Mouse (Mus musculus) neural tube, embryonic 11.5 days (tissue): ENCODE data around the gene Fut11. TPM values are rescaled to one million over a fixed set of nuclear protein-coding genes. Genes with fewer than 3 reads are reported as not detected.

Experiments
- ATAC-seq: fragments of 200-750 bp; cut with Nextera tagmentation; 2 replicates; pipeline ENCODE4 v1.8.0; 2017; ENCODE audit warnings: moderate number of reproducible peaks, mild to moderate bottlenecking, moderate TSS enrichment, moderate library complexity; ENCODE audit not compliant: insufficient read depth, low FRiP score, low TSS enrichment
- DNase-seq: peaks from one replicate; pipeline ENCODE4 v3.0.0-alpha.2; 2015; ENCODE audit warnings: low spot score
- H3K27ac ChIP-seq: fragments of 300-500 bp; sonication (generic); 2 replicates; pipeline ENCODE4 v1.5.1; 2014; ENCODE audit warnings: low read depth, mild to moderate bottlenecking, low read length
- H3K27me3 ChIP-seq: fragments of 300-500 bp; sonication (generic); 2 replicates; pipeline ENCODE4 v1.6.1; 2014; ENCODE audit warnings: mild to moderate bottlenecking, low read length, mixed read lengths; ENCODE audit not compliant: control insufficient read depth, insufficient read depth
- H3K36me3 ChIP-seq: fragments of 300-500 bp; sonication (generic); 2 replicates; pipeline ENCODE4 v1.6.1; 2014; ENCODE audit warnings: mild to moderate bottlenecking, low read length, moderate library complexity, mixed read lengths; ENCODE audit not compliant: control insufficient read depth, insufficient read depth
- H3K4me1 ChIP-seq: fragments of 300-500 bp; sonication (generic); 2 replicates; pipeline ENCODE4 v1.6.1; 2014; ENCODE audit warnings: low read length, mixed read lengths; ENCODE audit not compliant: control insufficient read depth, insufficient read depth
- H3K4me2 ChIP-seq: fragments of 300-500 bp; sonication (generic); 2 replicates; pipeline ENCODE4 v1.6.1; 2014; ENCODE audit warnings: low read depth, mild to moderate bottlenecking, moderate library complexity
- H3K4me3 ChIP-seq: fragments of 300-500 bp; sonication (generic); 2 replicates; pipeline ENCODE4 v1.5.1; 2014; ENCODE audit warnings: low read depth, low read length
- H3K9ac ChIP-seq: fragments of 300-500 bp; sonication (generic); 2 replicates; pipeline ENCODE4 v1.6.1; 2014; ENCODE audit warnings: mild to moderate bottlenecking, low read length
- H3K9me3 ChIP-seq: fragments of 300-500 bp; sonication (generic); 2 replicates; pipeline ENCODE4 v1.6.1; 2016; ENCODE audit warnings: low read length; ENCODE audit not compliant: control insufficient read depth
- WGBS: fragments of 180-500 bp; shearing (Covaris S2); extraction: QIAGEN DNeasy Blood & Tissue Kit; methylation state at CpG from one replicate; pipeline ENCODE4 v1.1.7; 2014; 5-methylcytosine and 5-hydroxymethylcytosine counted together
- microRNA-seq: library from miRNA; unstranded; fragments of <30 nt; microRNA quantifications from one replicate; pipeline ENCODE4, GENCODE M21; 2016
- polyA plus RNA-seq: library from polyadenylated mRNA; unstranded; fragments of >200 nt; fragmentation: Nextera tagmentation; extraction: Ambion mirVana; gene quantifications from 2 replicates; pipeline ENCODE4 v1.2.1, GENCODE M21; 2014

The Fut11 gene
- polyA plus RNA-seq, 1 experiment from 2014 or later: 22.6 TPM

- Histone ChIP-seq H3K4me1 (no peaks in the 10 kb centered on the region), H3K36me3 (0 out of 2 replicates have a peak, but pooled peaks cover 3% of the 10 kb centered on the region), H3K27ac (no peak overlapping the region), H3K9ac (no peak overlapping the region), H3K27me3 (no peaks in the 10 kb centered on the region), H3K4me2 (no peak overlapping the region), H3K9me3 (no peaks in the 10 kb centered on the region), H3K4me3 (no peak overlapping the region)
- no peak for DNase-seq
- WGBS: 82% methylated on average over 4 of the region's 4 CpGs
- ATAC-seq: no peak
Measured at GRCm38 (mm10) chr14:20748388-20748787, 53.6 kb downstream of the Fut11 start.

- Histone ChIP-seq H3K4me3 (no peak overlapping the region), H3K27me3 (no peaks in the 10 kb centered on the region), H3K9me3 (no peaks in the 10 kb centered on the region), H3K27ac (no peak overlapping the region), H3K36me3 (0 out of 2 replicates have a peak, but pooled peaks cover 2% of the 10 kb centered on the region), H3K4me1 (no peaks in the 10 kb centered on the region), H3K9ac (no peak overlapping the region), H3K4me2 (no peak overlapping the region)
- ATAC-seq (no peak), DNase-seq (no peak)
- 85% methylated on average over 4 of the region's 4 CpGs for WGBS
Measured at GRCm38 (mm10) chr14:20749494-20750051, 54.8 kb downstream of the Fut11 start.

GRCm38 (mm10) chr14:20750503-20750902, 55.7 kb downstream of the Fut11 start:
- no peak for ATAC-seq

More at GRCm38 (mm10) chr14:20750503-20750902, 55.7 kb downstream of the Fut11 start:
- H3K4me1 ChIP-seq: no peaks in the 10 kb centered on the region
- H3K27me3 ChIP-seq: no peaks in the 10 kb centered on the region
- no peak overlapping the region for H3K4me2 ChIP-seq
- no peak overlapping the region for H3K4me3 ChIP-seq
- no peak overlapping the region for H3K27ac ChIP-seq
- no peaks in the 10 kb centered on the region for H3K9me3 ChIP-seq
- 0 out of 2 replicates have a peak, but pooled peaks cover 5% of the 10 kb centered on the region for H3K36me3 ChIP-seq
- 81% methylated on average over 5 of the region's 5 CpGs for WGBS
- no peak overlapping the region for H3K9ac ChIP-seq
- DNase-seq: no peak

Small RNA genes lying within 50 kb of the gene (microRNA-seq; reads per million reads assigned to microRNA genes)
- gene Mir6946: not detected

Other genes with a start within 250 kb of the Fut11 start
- gene Cfap70, start 242.7 kb upstream of the Fut11 start, polyA plus RNA-seq: 0.24 and 0.53 TPM in 2 replicates
- 14.7 and 17.2 TPM in 2 replicates for gene Anxa7, start 214.8 kb upstream of the Fut11 start, polyA plus RNA-seq
- gene Mss51, start 198.1 kb upstream of the Fut11 start, polyA plus RNA-seq: 0.81 and 0.98 TPM in 2 replicates
- gene Ppp3cb, start 148.4 kb upstream of the Fut11 start, polyA plus RNA-seq: 61.1 and 62.4 TPM in 2 replicates
- 14.0 and 15.7 TPM in 2 replicates for gene Usp54, start 53.9 kb upstream of the Fut11 start, polyA plus RNA-seq
- gene Myoz1, start 38.4 kb upstream of the Fut11 start, polyA plus RNA-seq: 0.45 and 0.55 TPM in 2 replicates
- 6.2 and 7.5 TPM in 2 replicates for gene Synpo2l, start 26.6 kb upstream of the Fut11 start, polyA plus RNA-seq
- 90.6 and 95.8 TPM in 2 replicates for gene Sec24c, start 20.7 kb upstream of the Fut11 start, polyA plus RNA-seq
- gene Chchd1, start 8.0 kb downstream of the Fut11 start, polyA plus RNA-seq: 212 and 214 TPM in 2 replicates
- gene Zswim8, start 12.6 kb downstream of the Fut11 start, polyA plus RNA-seq: 30.2 and 36.0 TPM in 2 replicates
- gene Ndst2, start 39.6 kb downstream of the Fut11 start, polyA plus RNA-seq: 23.0 and 24.4 TPM in 2 replicates
- 54.0 and 56.5 TPM in 2 replicates for gene Camk2g, start 99.1 kb downstream of the Fut11 start, polyA plus RNA-seq
- 0.30 and 0.62 TPM in 2 replicates for gene Plau, start 141.7 kb downstream of the Fut11 start, polyA plus RNA-seq
- 51.2 and 55.5 TPM in 2 replicates for gene Vcl, start 234.4 kb downstream of the Fut11 start, polyA plus RNA-seq